Mouse (Mus musculus) brain, adult 2 months (tissue): ENCODE data around the gene Rbpj.

Source experiments
- DNase-seq: peaks from one replicate; pipeline ENCODE4 v3.0.0; 2011; ENCODE audit warnings: low read depth, low spot score

Rbpj gene

DNA sequence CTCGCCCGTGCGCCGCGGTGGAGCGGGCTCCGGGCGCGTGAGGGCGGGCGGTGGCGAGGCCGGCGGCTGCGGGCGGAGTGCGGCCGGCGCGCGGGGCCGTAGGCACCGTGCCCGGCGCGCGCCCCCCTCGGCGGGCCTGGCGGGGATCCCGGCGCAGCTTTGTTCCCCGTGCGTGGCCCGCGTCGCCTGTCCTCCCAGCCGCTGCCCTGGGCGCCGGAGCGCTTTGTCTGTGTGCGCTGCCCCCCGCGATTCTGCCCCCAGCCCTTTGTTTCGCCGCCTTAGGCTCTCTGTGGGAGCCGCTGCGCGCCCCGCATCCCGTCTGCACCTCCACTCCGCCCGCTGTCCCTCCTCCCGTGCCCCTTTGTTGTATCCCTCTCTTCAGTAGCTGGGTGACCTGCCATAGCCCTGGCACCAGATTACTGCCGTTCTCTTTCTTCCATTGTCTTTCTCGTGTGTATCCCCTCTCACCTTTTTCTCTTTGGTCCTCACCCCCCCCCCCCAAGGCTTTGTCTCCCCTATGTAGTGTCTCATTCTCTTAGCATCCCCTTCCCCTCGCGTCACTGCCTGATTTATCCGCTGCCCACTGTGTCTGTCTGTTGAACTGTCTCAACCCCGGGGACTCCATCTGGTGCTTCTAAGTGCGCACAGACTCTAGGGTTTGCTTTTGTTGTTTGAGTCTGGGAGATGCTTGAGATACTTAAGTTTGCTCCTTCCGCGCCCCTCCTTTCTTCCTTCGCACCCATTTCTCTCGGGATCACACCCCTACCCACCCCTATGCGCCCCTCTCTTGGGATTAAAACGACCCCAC is 125.1 kb downstream of the Rbpj start:
- peak; percentile 51 for DNase-seq

DNA sequence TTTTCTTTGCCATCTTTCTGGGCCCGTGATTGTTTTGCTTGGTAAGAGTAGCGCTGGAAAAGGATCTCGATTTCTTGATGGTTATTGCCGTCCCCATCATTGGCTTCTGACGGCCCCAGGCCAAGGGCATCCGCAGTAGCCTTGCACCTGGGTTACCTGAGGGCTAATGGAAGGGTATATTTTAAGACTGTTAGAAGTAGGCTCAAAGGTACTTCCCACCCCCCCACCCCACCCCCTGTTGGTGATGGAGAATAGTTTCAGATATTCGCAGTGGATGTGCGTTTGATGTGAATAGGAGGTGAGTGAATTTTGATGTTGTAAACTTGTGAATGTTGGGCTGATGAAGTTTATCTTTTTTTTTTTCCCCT is 125.7 kb downstream of the Rbpj start:
- no peak for DNase-seq

DNA sequence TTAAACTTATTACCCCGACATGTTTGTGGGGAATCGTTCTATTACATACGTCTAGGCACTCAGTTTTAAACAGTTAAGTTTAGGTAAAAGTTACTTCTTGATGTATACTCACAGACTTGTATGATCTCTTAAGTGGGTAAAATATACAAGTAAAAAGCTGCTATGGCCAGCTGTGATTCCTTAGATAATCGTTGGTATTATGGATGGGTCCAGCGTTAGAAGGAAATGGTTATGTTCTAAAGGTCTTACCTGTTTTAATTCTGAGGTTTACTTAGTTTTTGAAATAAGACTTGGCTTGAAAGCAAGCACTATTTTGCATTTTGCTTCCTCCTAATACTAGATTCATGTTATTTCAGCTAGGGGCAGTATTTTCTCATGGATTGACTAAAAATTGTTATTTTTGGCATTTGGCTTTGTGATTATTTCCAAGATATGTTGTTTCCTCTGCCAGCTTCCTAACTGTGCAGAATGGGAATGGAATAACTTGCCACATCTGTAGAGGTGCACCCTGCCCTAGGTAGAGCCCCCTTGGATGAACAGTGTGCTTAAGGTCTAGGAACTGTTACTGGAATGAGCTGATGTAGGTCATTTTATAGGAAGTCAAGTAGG is 127.2 kb downstream of the Rbpj start:
- no peak for DNase-seq

DNA sequence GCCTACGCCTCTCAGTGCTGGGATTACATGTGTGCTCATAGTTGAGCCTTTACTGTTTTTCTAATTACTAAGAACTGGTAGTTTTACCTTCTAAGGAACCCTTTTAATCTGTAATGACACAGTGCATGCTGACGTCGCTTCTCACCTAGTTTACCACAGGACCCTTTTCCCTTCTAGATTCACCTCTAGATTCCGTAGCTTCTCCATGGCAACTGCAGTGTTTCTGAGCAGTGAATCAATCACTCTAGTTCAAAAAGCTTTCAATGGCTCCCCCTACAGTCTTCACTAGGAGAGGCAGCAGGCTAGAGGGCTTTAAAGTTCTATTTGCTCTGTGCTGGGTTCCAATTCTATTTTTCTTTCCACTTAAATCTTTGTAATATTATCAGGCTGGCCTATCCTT is 128.3 kb downstream of the Rbpj start:
- DNase-seq = peak; percentile 73

DNA sequence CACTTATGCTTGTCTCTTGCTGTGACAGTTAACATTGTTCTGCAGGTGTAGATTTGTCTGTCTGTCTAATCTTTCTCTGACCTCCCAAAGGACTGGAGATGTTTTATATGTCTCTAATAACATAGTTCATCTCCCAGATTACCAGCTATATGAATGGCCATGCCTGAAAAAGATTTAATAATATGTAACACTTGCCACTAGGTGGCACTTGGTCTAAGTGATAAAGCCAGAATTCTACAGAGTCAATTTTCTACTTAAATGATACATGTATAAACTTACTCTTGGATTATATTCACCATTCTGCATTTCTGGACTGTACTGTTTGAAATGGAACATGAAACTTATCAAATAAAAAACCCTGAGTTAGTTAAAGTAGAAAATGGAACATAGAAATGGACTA is 132.6 kb downstream of the Rbpj start:
- no peak for DNase-seq

DNA sequence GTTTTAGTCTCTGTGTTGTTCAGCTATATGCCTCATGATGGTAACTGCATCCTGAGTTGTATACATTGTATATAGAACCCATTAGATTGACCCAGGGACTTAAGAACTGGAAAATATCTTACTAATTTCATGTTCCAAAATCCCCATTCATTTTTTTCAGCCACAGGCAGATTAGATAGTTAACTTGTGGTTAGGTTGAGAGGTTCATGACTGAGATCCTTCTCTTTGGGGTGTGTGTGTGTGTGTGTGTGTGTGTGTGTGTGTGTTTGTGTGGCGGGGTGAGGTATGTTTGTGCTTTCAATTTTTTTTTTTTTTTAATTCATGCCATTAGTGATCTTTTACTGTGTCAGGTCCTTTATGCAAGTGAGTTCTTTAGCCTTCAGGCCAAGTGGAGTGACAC is 133.2 kb downstream of the Rbpj start:
- no peak for DNase-seq

DNA sequence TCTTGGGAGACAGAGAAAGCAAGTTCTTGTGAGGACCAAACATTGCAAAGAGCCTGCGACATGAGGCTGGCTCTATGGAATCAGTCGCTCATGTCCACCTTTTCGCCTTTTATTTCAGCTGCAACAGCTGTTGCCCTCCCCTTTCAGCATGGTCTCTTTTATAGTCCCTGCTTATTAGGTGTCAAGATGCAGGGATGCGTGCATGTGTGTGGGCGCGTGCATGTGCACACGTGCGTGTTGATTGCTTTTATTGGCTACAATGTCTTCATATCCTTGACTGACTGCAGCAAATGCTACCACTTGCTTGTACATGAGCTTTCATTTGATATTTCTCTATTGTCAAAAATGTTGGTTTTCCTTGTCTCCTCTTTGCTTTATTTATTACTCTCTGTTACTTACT is 136.2 kb downstream of the Rbpj start:
- no peak for DNase-seq

DNA sequence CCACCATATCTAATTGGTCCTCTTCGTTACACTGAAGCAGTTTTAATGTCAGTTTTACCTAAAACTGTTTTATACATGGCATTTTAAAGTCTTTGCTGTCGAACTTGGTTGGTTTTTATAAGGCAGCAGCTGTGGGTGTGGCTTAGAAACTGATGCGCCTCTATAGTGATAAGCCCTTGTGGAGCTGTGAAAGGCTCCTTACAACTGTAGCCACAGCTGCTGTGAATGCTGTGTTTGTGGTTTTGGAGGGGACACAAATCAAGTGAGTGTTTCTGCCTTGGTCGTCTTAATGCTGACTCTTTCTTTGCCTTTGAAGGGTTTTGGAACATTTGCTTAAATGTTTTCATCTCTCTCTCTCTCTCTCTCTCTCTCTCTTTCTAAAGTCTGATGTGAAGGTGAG is 139.5 kb downstream of the Rbpj start:
- no peak for DNase-seq

DNA sequence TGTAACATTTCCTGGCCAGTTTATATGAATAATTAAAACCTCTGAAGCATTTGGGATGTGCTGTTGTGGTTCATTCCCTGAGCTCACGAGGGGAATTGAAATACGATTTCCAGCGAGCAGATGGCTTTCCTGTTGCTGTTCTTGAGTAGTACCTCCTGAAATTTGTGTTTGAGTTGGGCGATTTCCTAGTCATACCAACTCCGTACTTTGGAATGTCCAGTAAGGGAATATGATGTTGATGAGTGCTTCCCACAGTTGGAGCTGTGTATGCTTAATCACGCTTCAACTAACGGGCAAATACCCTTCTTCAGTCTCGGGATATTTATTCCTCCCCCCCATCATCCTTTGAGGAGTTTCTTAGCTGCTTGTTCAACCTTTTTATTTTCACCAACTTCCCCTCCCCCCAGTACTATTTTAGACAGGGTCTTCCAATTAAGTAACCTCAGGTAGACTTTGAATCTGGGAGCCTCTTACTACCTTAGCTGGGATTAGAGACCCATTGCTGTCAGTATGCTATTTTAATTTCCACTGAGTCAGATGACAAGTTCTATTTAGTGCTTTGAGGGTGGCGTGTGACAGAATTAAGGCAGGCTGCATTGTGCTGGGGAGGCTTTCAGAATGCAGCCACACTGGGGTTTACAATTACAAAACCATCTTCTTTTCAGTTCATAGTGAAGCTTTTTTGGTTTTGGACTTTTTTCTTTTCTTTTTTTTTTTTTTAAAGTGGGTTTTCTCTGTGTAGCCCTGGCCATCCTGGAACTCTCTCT is 141.5 kb downstream of the Rbpj start:
- peak; percentile 49 for DNase-seq

DNA sequence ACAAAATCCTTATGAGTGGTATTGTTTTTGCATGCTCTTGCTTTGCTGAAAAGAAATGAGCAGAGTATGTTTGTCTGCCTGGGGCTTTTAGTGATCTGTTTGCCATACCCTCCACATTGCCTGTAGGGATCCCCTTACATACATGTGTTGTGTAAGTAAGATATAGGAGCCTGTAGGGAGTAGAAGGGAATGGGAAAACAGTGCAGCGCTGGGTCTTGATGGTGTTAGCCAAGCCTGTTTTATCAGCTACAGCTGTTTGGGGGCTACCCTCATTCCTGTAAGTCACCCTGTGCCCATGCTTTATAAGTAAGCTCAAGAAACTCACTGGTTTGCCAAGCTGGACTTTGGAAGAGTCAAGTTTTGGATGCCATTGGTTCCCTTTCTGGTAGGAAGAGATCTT is 152.9 kb downstream of the Rbpj start:
- no peak for DNase-seq

DNA sequence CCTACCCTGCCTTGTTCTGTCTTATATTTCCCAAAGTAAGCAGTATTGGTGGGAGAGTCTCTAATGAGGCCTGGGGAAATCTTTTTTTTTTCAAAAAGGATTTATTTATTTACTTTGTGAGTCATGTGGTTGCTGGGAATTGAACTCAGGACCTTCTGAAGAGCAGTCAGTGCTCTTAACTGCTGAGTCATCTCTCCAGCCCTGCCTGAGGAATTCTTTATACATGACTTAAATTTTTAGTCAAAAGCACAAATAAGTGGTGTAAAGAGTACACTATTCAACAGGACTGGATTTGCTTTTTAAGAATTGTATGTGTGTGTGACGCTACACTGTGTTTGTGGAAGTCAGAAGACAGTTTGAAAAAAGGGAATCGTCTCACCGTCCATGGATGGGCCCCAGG is 166.1 kb downstream of the Rbpj start:
- DNase-seq = no peak

DNA sequence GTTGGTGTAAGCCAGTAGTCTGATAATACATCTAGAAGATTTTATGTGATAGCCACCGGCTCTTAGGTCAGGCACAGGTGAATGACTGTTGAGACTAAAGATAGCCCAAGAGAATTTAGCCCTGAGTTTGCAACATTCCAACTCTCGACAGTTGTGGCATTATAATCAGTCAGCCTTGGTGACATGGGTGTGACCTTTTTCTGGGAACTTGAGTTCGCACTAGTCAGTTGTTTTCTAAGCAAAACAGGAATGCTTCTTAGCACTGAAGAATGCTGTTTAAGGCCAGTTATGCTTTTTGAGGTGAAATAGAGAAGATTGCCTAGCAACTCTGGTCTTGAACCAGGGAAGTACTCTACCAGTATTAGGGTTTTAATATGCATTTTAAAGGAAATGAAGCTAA is 170.8 kb downstream of the Rbpj start:
- no peak for DNase-seq

DNA sequence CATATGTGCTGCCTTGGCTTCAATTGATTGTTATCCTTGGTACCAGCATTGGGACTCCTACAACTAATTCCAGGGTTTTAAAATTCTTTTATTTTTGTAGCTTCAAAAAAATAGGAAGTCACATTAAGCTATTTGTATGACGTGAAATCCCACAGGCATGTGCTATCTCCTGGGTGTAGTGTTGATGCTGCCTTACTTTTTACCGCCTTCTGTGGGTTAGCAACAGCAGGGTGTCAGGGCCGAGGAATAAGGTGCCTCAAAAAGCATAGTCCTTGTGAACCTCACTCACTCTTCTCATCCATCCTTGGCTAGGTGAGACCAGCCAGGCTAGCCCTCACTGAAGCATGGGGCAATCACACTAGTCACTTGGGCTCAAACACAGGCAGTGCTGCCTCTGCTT is 171.3 kb downstream of the Rbpj start:
- no peak for DNase-seq

DNA sequence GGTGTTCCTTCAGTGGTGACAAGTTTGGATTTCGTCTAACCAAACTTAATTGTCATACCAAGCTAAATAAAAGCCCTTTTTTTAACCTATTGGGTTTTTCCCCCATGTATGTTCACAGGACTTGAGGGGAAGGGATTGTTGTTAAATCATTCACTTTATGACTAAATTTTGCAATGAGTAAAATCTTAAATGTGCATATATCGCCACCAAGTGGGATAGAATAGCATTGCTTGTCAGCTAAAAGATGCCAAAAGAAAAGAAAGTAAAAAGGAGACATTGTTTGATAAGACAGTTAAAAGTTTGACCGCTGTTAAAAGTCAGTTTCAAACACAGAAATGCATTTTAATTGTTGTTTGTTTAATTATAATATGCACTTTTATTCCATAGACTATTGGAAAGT is 172.7 kb downstream of the Rbpj start:
- peak; percentile 31 for DNase-seq

DNA sequence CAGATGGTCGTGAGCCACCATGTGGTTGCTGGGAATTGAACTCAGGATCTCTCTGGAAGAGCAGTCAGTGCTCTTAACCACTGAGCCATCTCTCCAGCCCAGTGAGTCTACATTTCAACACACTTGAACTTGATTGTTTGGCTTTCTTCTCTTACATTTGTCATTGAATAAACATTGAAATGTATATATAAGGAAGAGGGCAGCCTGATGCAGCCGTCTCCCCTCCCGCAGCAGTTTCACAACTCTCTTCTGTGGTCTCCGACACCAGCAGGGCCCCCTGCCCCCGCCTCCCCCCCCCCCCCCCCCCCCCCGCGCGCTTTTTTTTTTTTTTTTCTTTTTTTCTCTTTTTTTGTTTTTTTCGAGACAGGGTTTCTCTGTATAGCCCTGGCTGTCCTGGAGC is 180.7 kb downstream of the Rbpj start:
- DNase-seq = no peak

DNA sequence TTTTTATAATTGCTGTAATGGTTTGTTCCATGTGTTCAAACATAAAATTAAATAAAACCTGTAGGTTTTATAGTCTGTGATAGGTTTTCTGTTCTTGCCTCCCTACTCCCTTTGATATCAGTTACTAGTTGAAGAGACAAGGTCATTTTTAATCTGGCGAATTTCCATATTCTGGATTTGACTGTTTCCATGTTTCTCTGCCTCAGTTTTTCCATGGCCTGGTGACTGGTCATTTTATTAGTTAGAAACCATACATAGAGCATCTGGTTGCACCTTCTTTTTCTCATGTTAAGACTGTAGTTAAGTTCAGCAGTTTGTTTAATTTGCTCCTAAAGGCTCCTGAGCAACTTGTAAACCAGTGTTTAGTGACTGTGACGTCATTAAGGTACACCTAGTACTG is 181.4 kb downstream of the Rbpj start:
- no peak for DNase-seq

DNA sequence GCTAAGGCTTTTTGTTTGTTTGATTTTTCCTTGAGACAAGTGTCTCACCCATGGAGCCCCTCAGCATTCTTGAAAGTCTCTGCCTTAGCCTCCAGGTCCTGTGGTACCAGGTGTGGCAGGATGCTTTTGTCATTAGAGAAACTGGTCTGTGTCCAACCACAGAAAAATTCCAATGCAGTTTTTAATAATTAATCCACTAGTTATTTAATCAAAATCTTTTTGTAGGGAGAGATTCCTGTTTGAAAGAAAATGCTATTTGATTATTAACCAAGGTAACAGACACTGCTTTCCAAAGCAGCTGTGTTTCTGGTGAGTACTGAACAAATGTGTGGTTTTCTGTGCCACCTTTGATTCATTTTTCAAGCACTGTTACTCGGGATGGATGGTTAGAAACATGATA is 190.6 kb downstream of the Rbpj start:
- no peak for DNase-seq

DNA sequence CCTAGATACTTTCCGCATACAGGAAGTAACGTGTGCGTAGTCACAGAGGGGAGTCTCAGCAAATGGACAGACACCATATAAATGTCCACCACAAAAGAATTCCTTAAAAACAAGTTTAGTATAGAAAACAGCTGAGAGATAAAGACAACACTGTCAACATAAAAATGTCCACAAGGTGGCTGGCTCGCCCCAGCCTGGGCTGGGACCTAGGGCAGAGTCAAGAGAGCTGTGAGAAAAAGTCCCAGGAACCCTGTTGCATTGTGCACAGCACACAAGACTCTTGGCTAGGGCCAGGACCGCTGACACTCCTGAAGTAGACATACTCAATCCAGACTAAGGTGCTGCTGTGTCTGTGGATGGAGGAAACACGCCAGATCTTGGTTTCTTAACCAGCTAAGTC is 192.0 kb downstream of the Rbpj start:
- DNase-seq = peak; percentile 16

DNA sequence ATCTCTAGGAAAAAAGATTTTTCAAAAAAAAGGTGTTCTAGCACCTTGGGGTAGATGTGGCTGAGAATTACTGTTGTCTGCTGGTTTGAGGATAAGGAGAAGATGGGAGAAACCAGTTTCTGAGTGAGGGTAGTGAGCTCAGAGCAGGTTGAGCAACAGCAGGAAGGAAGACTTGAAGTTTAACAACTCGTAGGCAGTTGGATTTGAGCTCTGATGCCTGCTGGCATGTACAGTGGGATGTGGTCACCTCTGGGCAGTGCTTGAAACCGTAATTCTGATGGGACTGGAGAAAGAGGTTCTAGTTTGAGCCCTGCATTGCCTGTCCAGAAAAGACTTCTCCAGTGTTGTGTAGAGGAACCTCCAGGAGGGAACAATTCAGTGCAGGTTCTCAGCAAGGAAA is 195.6 kb downstream of the Rbpj start:
- no peak for DNase-seq

DNA sequence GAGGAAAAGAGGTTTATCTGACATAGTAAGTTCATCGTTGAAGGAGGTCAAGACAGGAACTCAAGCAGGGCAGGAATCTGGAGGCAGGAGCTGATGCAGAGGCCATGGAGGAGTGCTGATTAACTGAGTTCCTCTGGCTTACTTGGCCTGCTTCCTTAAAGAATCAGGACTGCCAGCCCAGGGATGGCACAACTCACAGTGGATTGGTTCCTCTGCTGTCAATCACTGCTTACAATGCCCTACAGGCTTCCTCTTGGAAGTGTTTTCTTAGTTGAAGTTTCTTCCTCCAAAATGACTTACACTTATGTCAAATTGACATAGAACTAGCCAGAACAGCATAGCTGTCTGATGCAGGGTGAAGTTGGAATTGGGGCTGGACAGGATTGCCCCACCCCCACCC is 196.5 kb downstream of the Rbpj start:
- DNase-seq = no peak

DNA sequence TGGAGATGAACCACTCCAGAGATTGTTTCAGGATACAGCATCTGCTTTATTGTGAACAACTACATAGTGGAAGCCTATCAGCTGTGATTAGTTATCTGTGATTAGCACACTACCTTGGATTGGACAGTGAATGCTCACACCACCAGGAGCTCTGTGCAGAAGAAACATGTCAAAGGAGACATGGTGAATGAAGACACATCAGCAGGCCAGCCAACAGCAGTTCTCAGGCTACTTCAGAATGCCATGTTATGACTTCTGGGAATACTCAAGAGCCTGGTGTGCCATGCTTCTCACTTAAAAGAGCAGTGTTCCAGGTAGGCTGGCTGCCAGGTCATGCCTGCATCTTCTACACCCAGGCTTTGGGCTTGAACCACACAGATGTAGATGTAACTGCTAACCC is 197.7 kb downstream of the Rbpj start:
- no peak for DNase-seq

DNA sequence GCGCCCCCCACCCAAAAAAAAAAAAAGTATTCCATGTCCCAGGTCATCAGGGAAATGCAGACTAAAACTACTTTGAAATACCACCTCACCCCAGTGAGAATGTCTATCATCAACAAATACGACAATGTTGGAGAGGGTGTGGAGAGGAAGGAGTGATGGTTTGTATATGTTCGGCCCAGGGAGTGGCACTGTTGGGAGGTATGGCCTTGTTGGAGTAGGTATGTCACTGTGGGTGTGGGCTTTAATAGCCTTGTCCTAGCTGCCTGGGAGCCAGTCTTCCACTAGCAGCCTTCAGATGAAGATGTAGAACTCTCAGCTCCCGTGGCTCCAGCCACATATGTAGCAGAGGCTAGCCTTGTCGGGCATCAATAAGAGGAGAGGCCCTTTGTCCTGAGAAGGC is 202.1 kb downstream of the Rbpj start:
- no peak for DNase-seq

DNA sequence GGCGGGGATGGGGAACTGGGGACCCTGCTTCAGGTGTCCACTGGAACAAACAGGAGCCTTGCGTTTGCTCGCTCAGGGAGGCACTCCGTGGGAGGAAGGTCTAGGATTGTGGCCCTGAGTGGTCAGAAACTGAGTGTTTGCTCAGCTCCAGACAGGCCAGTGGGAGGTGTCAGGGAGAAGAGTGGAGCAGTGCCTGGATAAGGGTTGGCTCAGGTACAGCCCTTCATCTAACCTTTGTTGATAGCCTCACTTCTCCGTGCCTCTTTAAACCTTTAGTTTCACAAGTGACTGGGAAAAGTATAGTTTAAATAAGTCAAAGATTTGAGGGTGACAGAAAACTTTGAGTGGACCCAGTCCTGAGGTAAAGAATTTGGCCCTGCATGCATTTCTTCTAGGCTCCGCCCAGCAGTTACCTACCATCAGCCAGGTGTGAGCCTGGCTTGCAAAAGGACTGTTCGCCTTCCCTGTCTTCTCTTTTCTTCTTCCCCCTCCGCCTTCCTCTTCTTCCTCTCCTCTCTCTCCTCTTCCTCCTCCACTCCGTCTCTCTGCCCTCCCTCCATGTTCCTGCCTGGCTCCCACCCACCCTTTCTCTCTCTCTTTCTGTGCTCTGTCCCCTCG is 204.5 kb downstream of the Rbpj start:
- DNase-seq = no peak
